ENCODE assay signal across 9 mouse cellular contexts in genomic region chr5:88688583-88689187, GRCm38 (mm10). TPM values are rescaled to one million over a fixed set of nuclear protein-coding genes. Genes with fewer than 3 reads are reported as not detected.
DNase-seq lines count a peak whose midpoint lies in the region; ATAC-seq and TF ChIP-seq lines count a peak whose summit lies in the region.
"Had no signal": no experiment of that assay in that cellular context is flagged by ENCODE, and none has a peak within 500 bp of the region (broad histone marks: within the 10 kb centered on the region; RNA-seq: fewer than 3 reads in every experiment).

No protein-coding gene starts in this region.

- no peaks in the 10 kb centered on the region for H3K4me1 ChIP-seq in hindbrain, embryonic 16.5 days (ENCODE audit: control insufficient read depth, insufficient read depth, low read depth, low read length)
- H3K4me1 ChIP-seq in hindbrain, embryonic 14.5 days (replicated peaks; ENCODE audit: control insufficient read depth, insufficient read depth, low read length), result no peaks in the 10 kb centered on the region
- peaks cover 1% of the 10 kb centered on the region for H3K4me1 ChIP-seq in ES-Bruce4 (ENCODE audit: control insufficient read depth, insufficient read depth, low read length)
- H3K4me1 ChIP-seq in embryonic facial prominence, embryonic 14.5 days (ENCODE audit: control insufficient read depth, insufficient read depth, low read length), result no peaks in the 10 kb centered on the region

- TF ChIP-seq EP300 in ES-Bruce4 (IDR thresholded peaks at IDR 0.05; ENCODE audit: insufficient read depth, low read depth, low read length), result 0 out of 2 replicates have a peak, but pooled peaks have one; percentile 32

- no peaks in the 10 kb centered on the region for H3K9me3 ChIP-seq in hindbrain, embryonic 16.5 days (ENCODE audit: control insufficient read depth, low read length)
- no peaks in the 10 kb centered on the region for H3K9me3 ChIP-seq in hindbrain, embryonic 14.5 days (ENCODE audit: control insufficient read depth, low read length)
- no peaks in the 10 kb centered on the region for H3K9me3 ChIP-seq in ES-Bruce4 (replicated peaks; ENCODE audit: control insufficient read depth, insufficient read depth, low read length, poor library complexity, severe bottlenecking)
- H3K9me3 ChIP-seq in embryonic facial prominence, embryonic 14.5 days (ENCODE audit: control insufficient read depth, low read length), result no peaks in the 10 kb centered on the region

- H3K36me3 ChIP-seq in hindbrain, embryonic 16.5 days (ENCODE audit: control insufficient read depth, insufficient read depth, low read length), result no peaks in the 10 kb centered on the region
- H3K36me3 ChIP-seq in hindbrain, embryonic 14.5 days (replicated peaks; ENCODE audit: control insufficient read depth, insufficient read depth), result no peaks in the 10 kb centered on the region
- H3K36me3 ChIP-seq in ES-Bruce4 (ENCODE audit: control insufficient read depth, insufficient read depth, low read length, poor library complexity, severe bottlenecking), result no peaks in the 10 kb centered on the region
- H3K36me3 ChIP-seq in embryonic facial prominence, embryonic 14.5 days (ENCODE audit: control insufficient read depth, insufficient read depth, low read length), result no peaks in the 10 kb centered on the region

- no peak overlapping the region for H3K4me3 ChIP-seq in hindbrain, embryonic 16.5 days (ENCODE audit: low read length)
- H3K4me3 ChIP-seq in hindbrain, embryonic 14.5 days (replicated peaks; ENCODE audit: low read length), result no peak overlapping the region
- no peak overlapping the region for H3K4me3 ChIP-seq in ES-Bruce4 (ENCODE audit: low read depth, low read length)
- no peak overlapping the region for H3K4me3 ChIP-seq in embryonic facial prominence, embryonic 14.5 days (ENCODE audit: low read depth, low read length)
- H3K4me3 ChIP-seq: gastrocnemius, adult 2 months had no signal

- no peak overlapping the region for H3K27ac ChIP-seq in hindbrain, embryonic 16.5 days (ENCODE audit: low read depth, low read length)
- H3K27ac ChIP-seq in hindbrain, embryonic 14.5 days, result no peak overlapping the region
- no peak overlapping the region for H3K27ac ChIP-seq in ES-Bruce4 (ENCODE audit: insufficient read depth, low read length)
- no peak overlapping the region for H3K27ac ChIP-seq in embryonic facial prominence, embryonic 14.5 days (replicated peaks; ENCODE audit: low read depth, low read length)
- H3K27ac ChIP-seq: gastrocnemius, adult 2 months had no signal

- ATAC-seq in hindbrain, embryonic 16.5 days, result 0 out of 2 replicates have a peak, but pooled peaks have one; percentile 24
- no peak for ATAC-seq in hindbrain, embryonic 14.5 days (ENCODE audit: low FRiP score)
- ATAC-seq in embryonic facial prominence, embryonic 14.5 days (ENCODE audit: low read depth), result no peak
- peak; percentile 46; the same call in 1 of the 2 replicates for ATAC-seq in megakaryocyte-erythroid progenitor cell, adult 5-6 weeks (replicated peaks; ENCODE audit: low FRiP score, low TSS enrichment, poor library complexity, severe bottlenecking)

- DNase-seq in hindbrain, embryonic 14.5 days (ENCODE audit: low spot score), result no peak
- DNase-seq in embryonic facial prominence, embryonic 14.5 days (ENCODE audit: low spot score), result peak; percentile 14
- no peak for DNase-seq in thymus, adult 18-20 months
- DNase-seq in testis, postnatal 14 days (ENCODE audit: low spot score), result no peak
- DNase-seq in layer of hippocampus, postnatal 25 days (ENCODE audit: extremely low spot score in 1 of 2, low spot score in 1 of 2), result no peak
- DNase-seq: gastrocnemius, adult 2 months had no signal

- no peak overlapping the region for H3K9ac ChIP-seq in hindbrain, embryonic 16.5 days (ENCODE audit: low read depth, low read length)
- H3K9ac ChIP-seq in hindbrain, embryonic 14.5 days, result no peak overlapping the region
- no peak overlapping the region for H3K9ac ChIP-seq in ES-Bruce4 (ENCODE audit: low read depth, poor library complexity, severe bottlenecking)
- H3K9ac ChIP-seq in embryonic facial prominence, embryonic 14.5 days (ENCODE audit: low read depth, low read length), result no peak overlapping the region

- WGBS in hindbrain, embryonic 16.5 days, result 88% methylated on average over 15 of the region's 15 CpGs
- 88% methylated on average over 15 of the region's 15 CpGs for WGBS in hindbrain, embryonic 14.5 days
- 76% methylated on average over 15 of the region's 15 CpGs for WGBS in embryonic facial prominence, embryonic 14.5 days

- no peak for TF ChIP-seq POLR2A in ES-Bruce4 (IDR thresholded peaks at IDR 0.05; ENCODE audit: insufficient read depth, low read length)

- TF ChIP-seq CTCF in ES-Bruce4 (IDR thresholded peaks at IDR 0.05; ENCODE audit: low read depth, low read length), result no peak

- no peaks in the 10 kb centered on the region for H3K27me3 ChIP-seq in hindbrain, embryonic 16.5 days (replicated peaks; ENCODE audit: control insufficient read depth, insufficient read depth, low read length)
- no peaks in the 10 kb centered on the region for H3K27me3 ChIP-seq in hindbrain, embryonic 14.5 days (ENCODE audit: control insufficient read depth, insufficient read depth, low read length)
- H3K27me3 ChIP-seq in ES-Bruce4 (ENCODE audit: control insufficient read depth, insufficient read depth, low read length, poor library complexity, severe bottlenecking), result no peaks in the 10 kb centered on the region
- H3K27me3 ChIP-seq in embryonic facial prominence, embryonic 14.5 days (replicated peaks; ENCODE audit: control insufficient read depth, insufficient read depth, low read length), result no peaks in the 10 kb centered on the region

- H3K4me2 ChIP-seq in hindbrain, embryonic 16.5 days (ENCODE audit: low read length), result no peak overlapping the region
- H3K4me2 ChIP-seq in hindbrain, embryonic 14.5 days (replicated peaks), result no peak overlapping the region
- H3K4me2 ChIP-seq in embryonic facial prominence, embryonic 14.5 days (ENCODE audit: low read depth, low read length), result no peak overlapping the region

RNA-seq across cellular contexts. Expression of gene Grsf1, which starts 12.7 kb away (rescaled TPM):
- polyA plus RNA-seq in hindbrain, embryonic 16.5 days (2015; fragmentation: Nextera tagmentation; extraction: Ambion mirVana), result 39.4 and 54.5 TPM in 2 replicates
- 68.5 and 79.1 TPM in 2 replicates for polyA plus RNA-seq in hindbrain, embryonic 14.5 days (2014; fragmentation: Nextera tagmentation; extraction: Ambion mirVana)
- 125 and 139 TPM in 2 replicates for polyA plus RNA-seq in ES-Bruce4 (2011; ENCODE audit: insufficient read depth, insufficient read length, low read depth, missing spikeins)
- 64.1 and 64.6 TPM in 2 replicates for polyA plus RNA-seq in embryonic facial prominence, embryonic 14.5 days (2014; fragmentation: Nextera tagmentation; extraction: Ambion mirVana)
- 65.0 and 69.2 TPM in 2 replicates for total RNA-seq in megakaryocyte-erythroid progenitor cell, adult 5-6 weeks (2014; fragmentation: Nextera tagmentation)
- 106 and 108 TPM in 2 replicates for total RNA-seq in megakaryocyte-erythroid progenitor cell, adult 5-6 weeks (2017)
- 10 to 100 TPM; 94.2 to 98.6 TPM for total RNA-seq in layer of hippocampus, postnatal 25 days (2021)

RNA-seq across cellular contexts. Expression of gene Mob1b, which starts 32.0 kb away (rescaled TPM):
- 7.5 and 9.4 TPM in 2 replicates for polyA plus RNA-seq in hindbrain, embryonic 16.5 days (2015; fragmentation: Nextera tagmentation; extraction: Ambion mirVana)
- polyA plus RNA-seq in hindbrain, embryonic 14.5 days (2014; fragmentation: Nextera tagmentation; extraction: Ambion mirVana), result 14.1 and 14.6 TPM in 2 replicates
- polyA plus RNA-seq in ES-Bruce4 (2011; ENCODE audit: insufficient read depth, insufficient read length, low read depth, missing spikeins), result 22.6 and 26.1 TPM in 2 replicates
- polyA plus RNA-seq in embryonic facial prominence, embryonic 14.5 days (2014; fragmentation: Nextera tagmentation; extraction: Ambion mirVana), result 14.3 and 16.1 TPM in 2 replicates
- total RNA-seq in megakaryocyte-erythroid progenitor cell, adult 5-6 weeks (2014; fragmentation: Nextera tagmentation), result 31.0 and 39.9 TPM in 2 replicates
- total RNA-seq in megakaryocyte-erythroid progenitor cell, adult 5-6 weeks (2017), result 13.3 and 19.1 TPM in 2 replicates
- total RNA-seq in layer of hippocampus, postnatal 25 days (2021), result 10 to 100 TPM; 27.0 to 34.1 TPM

Comparison
In these comparisons a context has a peak if more than half of its experiments do, and no peak if none do; other contexts are left out.
1. ATAC-seq: peak in hindbrain, embryonic 16.5 days (single experiment) and megakaryocyte-erythroid progenitor cell, adult 5-6 weeks (single experiment); none in hindbrain, embryonic 14.5 days (single experiment) and embryonic facial prominence, embryonic 14.5 days (single experiment).